Mouse (Mus musculus): Measurements from ENCODE around the gene Slc4a3. TPM values are rescaled to one million over a fixed set of nuclear protein-coding genes. Genes with fewer than 3 reads are reported as not detected.

The Slc4a3 gene
- polyA plus RNA-seq, 1 experiment from 2014 or later: 22.4 TPM

GRCm38 (mm10) chr1:75594836-75595235 lies 48.8 kb downstream of the Slc4a3 start:
- no peak overlapping the region for H3K4me3 ChIP-seq (replicated peaks)
- no peak; the same call in 1 of the 2 replicates for ATAC-seq (ENCODE audit: low FRiP score)
- H3K9ac ChIP-seq: no peak overlapping the region
- no peaks in the 10 kb centered on the region; the same call in 1 of the 2 replicates for H3K4me1 ChIP-seq
- peaks cover 4% of the 10 kb centered on the region; the same call in 1 of the 2 replicates for H3K27me3 ChIP-seq
- no peak overlapping the region for H3K4me2 ChIP-seq
- H3K36me3 ChIP-seq (replicated peaks): no peaks in the 10 kb centered on the region
- H3K9me3 ChIP-seq: no peaks in the 10 kb centered on the region
- WGBS: 42% methylated on average over 9 of the region's 9 CpGs
- no peak overlapping the region for H3K27ac ChIP-seq

- H3K27me3 ChIP-seq: peaks cover 13% of the 10 kb centered on the region; the same call in 1 of the 2 replicates
- H3K36me3 ChIP-seq (replicated peaks): no peaks in the 10 kb centered on the region
- no peaks in the 10 kb centered on the region; the same call in 1 of the 2 replicates for H3K4me1 ChIP-seq
- H3K27ac ChIP-seq: no peak overlapping the region
- 84% methylated on average over 3 of the region's 3 CpGs for WGBS
- H3K9ac ChIP-seq: no peak overlapping the region
- no peaks in the 10 kb centered on the region for H3K9me3 ChIP-seq
- H3K4me2 ChIP-seq: no peak overlapping the region
- no peak for ATAC-seq (ENCODE audit: low FRiP score)
- H3K4me3 ChIP-seq (replicated peaks): no peak overlapping the region
Observed at GRCm38 (mm10) chr1:75595930-75596329, 49.9 kb downstream of the Slc4a3 start.

- Histone ChIP-seq H3K27me3 (peaks cover 13% of the 10 kb centered on the region; the same call in 1 of the 2 replicates), H3K4me1 (peaks cover 7% of the 10 kb centered on the region), H3K4me2 (no peak overlapping the region), H3K27ac (no peak overlapping the region), H3K9ac (no peak overlapping the region), H3K4me3 (replicated peaks) (no peak overlapping the region), H3K9me3 (no peaks in the 10 kb centered on the region), H3K36me3 (replicated peaks) (no peaks in the 10 kb centered on the region)
- ATAC-seq (ENCODE audit: low FRiP score): no peak
- 92% methylated on average over 2 of the region's 2 CpGs for WGBS
Observed at GRCm38 (mm10) chr1:75596906-75597305, 50.8 kb downstream of the Slc4a3 start.

- H3K9me3 ChIP-seq: no peaks in the 10 kb centered on the region
- H3K4me3 ChIP-seq (replicated peaks): no peak overlapping the region
- ATAC-seq (ENCODE audit: low FRiP score): no peak
Observed at GRCm38 (mm10) chr1:75597622-75598021, 51.6 kb downstream of the Slc4a3 start.

GRCm38 (mm10) chr1:75601738-75602137 lies 55.7 kb downstream of the Slc4a3 start:
- Histone ChIP-seq H3K36me3 (replicated peaks) (no peaks in the 10 kb centered on the region), H3K27me3 (peaks cover 17% of the 10 kb centered on the region), H3K4me3 (replicated peaks) (no peak overlapping the region), H3K27ac (no peak overlapping the region), H3K9me3 (no peaks in the 10 kb centered on the region), H3K4me1 (peaks cover 10% of the 10 kb centered on the region), H3K9ac (no peak overlapping the region), H3K4me2 (no peak overlapping the region)
- no peak for ATAC-seq (ENCODE audit: low FRiP score)
- 6% methylated on average over 10 of the region's 12 CpGs for WGBS

More at GRCm38 (mm10) chr1:75597622-75598021, 51.6 kb downstream of the Slc4a3 start:
- peaks cover 13% of the 10 kb centered on the region; the same call in 1 of the 2 replicates for H3K27me3 ChIP-seq
- no peak overlapping the region for H3K27ac ChIP-seq
- H3K4me1 ChIP-seq: peaks cover 10% of the 10 kb centered on the region
- H3K9ac ChIP-seq: no peak overlapping the region
- no peaks in the 10 kb centered on the region for H3K36me3 ChIP-seq (replicated peaks)
- H3K4me2 ChIP-seq: no peak overlapping the region

- Histone ChIP-seq H3K9me3 (no peaks in the 10 kb centered on the region), H3K4me1 (peaks cover 12% of the 10 kb centered on the region), H3K4me2 (no peak overlapping the region), H3K27ac (no peak overlapping the region), H3K36me3 (replicated peaks) (no peaks in the 10 kb centered on the region), H3K9ac (no peak overlapping the region), H3K27me3 (peaks cover 17% of the 10 kb centered on the region), H3K4me3 (replicated peaks) (no peak overlapping the region)
- peak; percentile 27; the same call in 1 of the 2 replicates for ATAC-seq (ENCODE audit: low FRiP score)
- WGBS: 90% methylated on average over 7 of the region's 7 CpGs
Observed at GRCm38 (mm10) chr1:75603584-75603983, 57.5 kb downstream of the Slc4a3 start.

GRCm38 (mm10) chr1:75608225-75608624 lies 62.2 kb downstream of the Slc4a3 start:
- ATAC-seq (ENCODE audit: low FRiP score): no peak
- H3K4me2 ChIP-seq: no peak overlapping the region
- H3K4me3 ChIP-seq (replicated peaks): no peak overlapping the region
- no peaks in the 10 kb centered on the region for H3K36me3 ChIP-seq (replicated peaks)
- no peak overlapping the region for H3K27ac ChIP-seq
- no peaks in the 10 kb centered on the region for H3K9me3 ChIP-seq
- H3K27me3 ChIP-seq: peaks cover 4% of the 10 kb centered on the region; the same call in 1 of the 2 replicates
- 95% methylated on average over 7 of the region's 7 CpGs for WGBS
- H3K4me1 ChIP-seq: peaks cover 28% of the 10 kb centered on the region
- H3K9ac ChIP-seq: no peak overlapping the region

- Histone ChIP-seq H3K4me2 (no peak overlapping the region), H3K9me3 (no peaks in the 10 kb centered on the region), H3K4me3 (replicated peaks) (no peak overlapping the region), H3K36me3 (replicated peaks) (no peaks in the 10 kb centered on the region), H3K4me1 (peaks cover 29% of the 10 kb centered on the region), H3K27ac (0 out of 2 replicates have a peak overlapping the region, but pooled peaks have one; percentile 3), H3K27me3 (no peaks in the 10 kb centered on the region), H3K9ac (no peak overlapping the region)
- WGBS: 66% methylated on average over 11 of the region's 11 CpGs
- peak; percentile 49; the same call in 1 of the 2 replicates for ATAC-seq (ENCODE audit: low FRiP score)
Observed at GRCm38 (mm10) chr1:75608625-75609263, 62.7 kb downstream of the Slc4a3 start.

GRCm38 (mm10) chr1:75609264-75609662 lies 63.2 kb downstream of the Slc4a3 start:
- Histone ChIP-seq H3K27me3 (no peaks in the 10 kb centered on the region), H3K4me3 (replicated peaks) (no peak overlapping the region), H3K4me1 (peaks cover 29% of the 10 kb centered on the region), H3K27ac (no peak overlapping the region), H3K4me2 (no peak overlapping the region), H3K9ac (no peak overlapping the region), H3K36me3 (replicated peaks) (no peaks in the 10 kb centered on the region), H3K9me3 (no peaks in the 10 kb centered on the region)
- ATAC-seq (ENCODE audit: low FRiP score): no peak
- 76% methylated on average over 9 of the region's 9 CpGs for WGBS

- H3K9me3 ChIP-seq: no peaks in the 10 kb centered on the region
- peaks cover 29% of the 10 kb centered on the region for H3K4me1 ChIP-seq
- H3K9ac ChIP-seq: no peak overlapping the region
- WGBS: 31% methylated on average over 8 of the region's 8 CpGs
- no peaks in the 10 kb centered on the region for H3K36me3 ChIP-seq (replicated peaks)
- H3K27ac ChIP-seq: peak overlapping the region; percentile 54
- no peak for ATAC-seq (ENCODE audit: low FRiP score)
- H3K4me3 ChIP-seq (replicated peaks): no peak overlapping the region
- H3K27me3 ChIP-seq: no peaks in the 10 kb centered on the region
- no peak overlapping the region for H3K4me2 ChIP-seq
Observed at GRCm38 (mm10) chr1:75610553-75610952, 64.5 kb downstream of the Slc4a3 start.

Other genes starting within 250 kb of the Slc4a3 start
- 137 and 140 TPM in 2 replicates for gene Dnpep, start 228.3 kb upstream of the Slc4a3 start, polyA plus RNA-seq (2016; fragmentation: Nextera tagmentation; extraction: Ambion mirVana)
- gene Des, start 185.9 kb upstream of the Slc4a3 start, polyA plus RNA-seq (2016; fragmentation: Nextera tagmentation; extraction: Ambion mirVana): 0.74 and 0.78 TPM in 2 replicates
- 10.0 and 11.3 TPM in 2 replicates for gene Speg, start 171.0 kb upstream of the Slc4a3 start, polyA plus RNA-seq (2016; fragmentation: Nextera tagmentation; extraction: Ambion mirVana)
- gene Gmppa, start 110.3 kb upstream of the Slc4a3 start, polyA plus RNA-seq (2016; fragmentation: Nextera tagmentation; extraction: Ambion mirVana): 54.8 and 55.8 TPM in 2 replicates
- 6.4 and 8.2 TPM in 2 replicates for gene Asic4, start 95.8 kb upstream of the Slc4a3 start, polyA plus RNA-seq (2016; fragmentation: Nextera tagmentation; extraction: Ambion mirVana)
- gene Chpf, start 67.0 kb upstream of the Slc4a3 start, polyA plus RNA-seq (2016; fragmentation: Nextera tagmentation; extraction: Ambion mirVana): 21.6 and 25.8 TPM in 2 replicates
- gene Tmem198, start 66.7 kb upstream of the Slc4a3 start, polyA plus RNA-seq (2016; fragmentation: Nextera tagmentation; extraction: Ambion mirVana): 20.8 and 24.1 TPM in 2 replicates
- 31.8 and 36.8 TPM in 2 replicates for gene Obsl1, start 39.8 kb upstream of the Slc4a3 start, polyA plus RNA-seq (2016; fragmentation: Nextera tagmentation; extraction: Ambion mirVana)
- gene Inha, start 39.2 kb upstream of the Slc4a3 start, polyA plus RNA-seq (2016; fragmentation: Nextera tagmentation; extraction: Ambion mirVana): 5.9 and 6.6 TPM in 2 replicates
- 24.4 and 27.8 TPM in 2 replicates for gene Stk11ip, start 24.7 kb upstream of the Slc4a3 start, polyA plus RNA-seq (2016; fragmentation: Nextera tagmentation; extraction: Ambion mirVana)

All from forebrain, embryonic 12.5 days (tissue).